9 mouse cellular contexts compared by ENCODE assay signal in the genomic region with DNA sequence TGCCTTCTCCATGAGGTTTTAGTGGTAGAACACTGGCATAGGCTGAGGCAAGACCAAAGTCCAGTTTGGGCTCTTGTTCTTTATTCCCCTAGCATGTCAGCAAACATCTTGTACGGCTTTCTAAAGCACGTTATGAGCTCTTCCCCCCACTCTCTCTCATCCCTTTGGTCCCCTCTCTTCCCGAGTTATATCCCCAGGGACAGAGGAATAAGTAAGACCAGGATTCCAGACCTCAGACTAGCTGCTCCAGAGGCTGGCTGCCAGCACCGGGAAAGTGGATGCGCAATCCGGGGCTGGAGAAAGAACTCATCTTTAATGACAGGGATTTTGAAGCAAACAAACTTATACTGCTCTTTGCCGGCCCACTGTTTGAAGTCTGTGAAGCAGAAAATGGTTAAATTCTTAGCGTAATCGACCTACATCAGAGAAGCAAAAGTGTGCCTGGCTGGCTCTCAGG. TPM values are rescaled to one million over a fixed set of nuclear protein-coding genes. Genes with fewer than 3 reads are reported as not detected.
A peak's percentile ranks its signal among the peaks of the same experiment; 100 is the strongest.
DNase-seq lines count a peak whose midpoint lies in the region; ATAC-seq lines count a peak whose summit lies in the region.
"Had no signal": no experiment of that assay in that cellular context is flagged by ENCODE, and none has a peak within 500 bp of the region (broad histone marks: within the 10 kb centered on the region; RNA-seq: fewer than 3 reads in every experiment).

No protein-coding gene starts in this region.

- under 1% methylated on average over 9 of the region's 9 CpGs for WGBS in forebrain, embryonic 11.5 days
- WGBS in midbrain, embryonic 11.5 days = 0% methylated on average over 9 of the region's 9 CpGs

- H3K27me3 ChIP-seq in forebrain, embryonic 11.5 days (ENCODE audit: control insufficient read depth, insufficient read depth, low read length) = peaks cover 60% of the 10 kb centered on the region
- H3K27me3 ChIP-seq in midbrain, embryonic 11.5 days (ENCODE audit: control insufficient read depth, insufficient read depth, low read length) = peaks cover 88% of the 10 kb centered on the region

- peaks cover 25% of the 10 kb centered on the region for H3K4me1 ChIP-seq in forebrain, embryonic 11.5 days (replicated peaks; ENCODE audit: control insufficient read depth, insufficient read depth, low read length)
- H3K4me1 ChIP-seq in midbrain, embryonic 11.5 days (ENCODE audit: control insufficient read depth, insufficient read depth, low read length) = peaks cover 10% of the 10 kb centered on the region

- H3K36me3 ChIP-seq in forebrain, embryonic 11.5 days (ENCODE audit: control insufficient read depth, insufficient read depth, low read length) = no peaks in the 10 kb centered on the region
- H3K36me3 ChIP-seq in midbrain, embryonic 11.5 days (ENCODE audit: control insufficient read depth, insufficient read depth, low read length) = no peaks in the 10 kb centered on the region

- peak overlapping the region; percentile 79 for H3K4me2 ChIP-seq in forebrain, embryonic 11.5 days (ENCODE audit: low read depth, low read length, severe bottlenecking)
- H3K4me2 ChIP-seq in midbrain, embryonic 11.5 days = peak overlapping the region; percentile 84

- H3K4me3 ChIP-seq in forebrain, embryonic 11.5 days (ENCODE audit: low read depth, low read length) = peak overlapping the region; percentile 51
- peak overlapping the region; percentile 58 for H3K4me3 ChIP-seq in midbrain, embryonic 11.5 days (ENCODE audit: low read depth, low read length)

- H3K27ac ChIP-seq in forebrain, embryonic 11.5 days (ENCODE audit: low read depth, low read length) = peak overlapping the region; percentile 84
- H3K27ac ChIP-seq in midbrain, embryonic 11.5 days (ENCODE audit: low read depth, low read length) = peak overlapping the region; percentile 88

- H3K9me3 ChIP-seq in forebrain, embryonic 11.5 days (ENCODE audit: control insufficient read depth, low read length) = no peaks in the 10 kb centered on the region
- no peaks in the 10 kb centered on the region for H3K9me3 ChIP-seq in midbrain, embryonic 11.5 days (ENCODE audit: control insufficient read depth, low read length)

- no peak for ATAC-seq in forebrain, embryonic 11.5 days (replicated peaks; ENCODE audit: low FRiP score)
- no peak for ATAC-seq in midbrain, embryonic 11.5 days (ENCODE audit: low FRiP score)
- no peak for ATAC-seq in erythroid progenitor cell, adult 5-6 weeks (replicated peaks; ENCODE audit: low FRiP score, poor library complexity, severe bottlenecking)

- intact Hi-C loops in gastrocnemius, postnatal 14 days (cut with DNase I; ENCODE audit: low total_unique reads) = no loop called here

- DNase-seq in embryo, embryonic 10.5 days (ENCODE audit: low spot score) = peak; percentile 78
- no peak for DNase-seq in embryo, embryonic 9.5 days (ENCODE audit: extremely low spot score)
- peak; percentile 70 for DNase-seq in cerebellum, adult 11-12 months
- DNase-seq in forebrain, embryonic 11.5 days (ENCODE audit: low spot score) = peak; percentile 57
- no peak for DNase-seq in midbrain, embryonic 11.5 days (ENCODE audit: low spot score, missing footprints)
- no peak for DNase-seq in adrenal gland, adult 2 months
- no peak for DNase-seq in gastrocnemius, postnatal 14 days
- DNase-seq: liver, postnatal 0 days had no signal

- peak overlapping the region; percentile 90 for H3K9ac ChIP-seq in forebrain, embryonic 11.5 days (ENCODE audit: low read length)
- H3K9ac ChIP-seq in midbrain, embryonic 11.5 days (ENCODE audit: low read length) = peak overlapping the region; percentile 94
- H3K9ac ChIP-seq: liver, postnatal 0 days had no signal

RNA-seq across cellular contexts. Expression of a gene that starts 14.9 kb away (rescaled TPM):
- polyA plus RNA-seq in forebrain, embryonic 11.5 days (2014; fragmentation: Nextera tagmentation; extraction: Ambion mirVana) = 14.7 and 15.7 TPM in 2 replicates
- polyA plus RNA-seq in midbrain, embryonic 11.5 days (2014; fragmentation: Nextera tagmentation; extraction: Ambion mirVana) = 13.7 and 14.8 TPM in 2 replicates
- not detected for total RNA-seq in adrenal gland, adult 2 months (2021)
- 0.08 TPM in 1 of 2 replicates, not detected in the other for polyA plus RNA-seq in adrenal gland, adult 2 months (2012; rRNA removed)
- not detected in 2 replicates for total RNA-seq in erythroid progenitor cell, adult 5-6 weeks (2015; ENCODE audit: low replicate concordance)
- not detected in 2 replicates for total RNA-seq in erythroid progenitor cell, adult 5-6 weeks (2017; ENCODE audit: low replicate concordance)
- total RNA-seq in gastrocnemius, postnatal 14 days (2021) = 1 to 10 TPM in 1 of 2 experiments, under 1 TPM in 1; 0.47 to 3.9 TPM
- polyA plus RNA-seq: liver, postnatal 0 days had no signal

RNA-seq across cellular contexts. Expression of a gene that starts 18.3 kb away (rescaled TPM):
- polyA plus RNA-seq in forebrain, embryonic 11.5 days (2014; fragmentation: Nextera tagmentation; extraction: Ambion mirVana) = 58.8 and 59.5 TPM in 2 replicates
- 41.7 and 42.5 TPM in 2 replicates for polyA plus RNA-seq in midbrain, embryonic 11.5 days (2014; fragmentation: Nextera tagmentation; extraction: Ambion mirVana)
- total RNA-seq in adrenal gland, adult 2 months (2021) = not detected
- not detected in 2 replicates for polyA plus RNA-seq in adrenal gland, adult 2 months (2012; rRNA removed)
- not detected in 2 replicates for total RNA-seq in erythroid progenitor cell, adult 5-6 weeks (2015; ENCODE audit: low replicate concordance)
- not detected in 2 replicates for total RNA-seq in erythroid progenitor cell, adult 5-6 weeks (2017; ENCODE audit: low replicate concordance)
- under 1 TPM in 1 of 2 experiments, not detected in 1; 0.66 TPM for total RNA-seq in gastrocnemius, postnatal 14 days (2021)
- polyA plus RNA-seq: liver, postnatal 0 days had no signal

Comparison
In these comparisons a context has a peak if more than half of its experiments do, and no peak if none do; other contexts are left out.
1. DNase-seq: peak in embryo, embryonic 10.5 days (single experiment), cerebellum, adult 11-12 months (single experiment) and forebrain, embryonic 11.5 days (single experiment); none in embryo, embryonic 9.5 days (single experiment), midbrain, embryonic 11.5 days (single experiment), adrenal gland, adult 2 months (single experiment) and gastrocnemius, postnatal 14 days (single experiment).